Mouse (Mus musculus) embryo, embryonic 11.5 days (tissue): Measurements from ENCODE around the gene Tnfsf15.

Source experiments
- DNase-seq: peaks from one replicate; pipeline ENCODE4 v3.0.0-alpha.2; 2012; ENCODE audit warnings: low read depth, low spot score

Tnfsf15 gene

GRCm38 (mm10) chr4:63744693-63745171 is at the start of gene Tnfsf15:
Gene Tnfsf15, minus strand, starts transcription at chr4:63745113.
- DNase-seq, result no peak

GRCm38 (mm10) chr4:63792328-63792727 is 47.4 kb upstream of the Tnfsf15 start:
- no peak for DNase-seq

GRCm38 (mm10) chr4:63785466-63785865 is 40.6 kb upstream of the Tnfsf15 start:
- DNase-seq, result no peak

- DNase-seq, result no peak
Measured at GRCm38 (mm10) chr4:63783826-63784225, 38.9 kb upstream of the Tnfsf15 start.

- DNase-seq, result no peak
Measured at GRCm38 (mm10) chr4:63782970-63783613, 38.2 kb upstream of the Tnfsf15 start.

- no peak for DNase-seq
Measured at GRCm38 (mm10) chr4:63777223-63777622, 32.3 kb upstream of the Tnfsf15 start.

- DNase-seq, result no peak
Measured at GRCm38 (mm10) chr4:63773306-63774090, 28.6 kb upstream of the Tnfsf15 start.

- DNase-seq, result no peak
Measured at GRCm38 (mm10) chr4:63772514-63772913, 27.6 kb upstream of the Tnfsf15 start.

GRCm38 (mm10) chr4:63771291-63771690 is 26.4 kb upstream of the Tnfsf15 start:
- no peak for DNase-seq

- no peak for DNase-seq
Measured at GRCm38 (mm10) chr4:63769161-63769560, 24.2 kb upstream of the Tnfsf15 start.

GRCm38 (mm10) chr4:63765050-63765449 is 20.1 kb upstream of the Tnfsf15 start:
- DNase-seq, result no peak

GRCm38 (mm10) chr4:63759931-63760330 is 15.0 kb upstream of the Tnfsf15 start:
- no peak for DNase-seq

- DNase-seq, result no peak
Measured at GRCm38 (mm10) chr4:63757527-63758154, 12.7 kb upstream of the Tnfsf15 start.

GRCm38 (mm10) chr4:63756072-63756471 is 11.2 kb upstream of the Tnfsf15 start:
- no peak for DNase-seq

GRCm38 (mm10) chr4:63754467-63755020 is 9.6 kb upstream of the Tnfsf15 start:
- no peak for DNase-seq

GRCm38 (mm10) chr4:63753855-63754254 is 8.9 kb upstream of the Tnfsf15 start:
- DNase-seq, result no peak

GRCm38 (mm10) chr4:63752687-63753523 is 8.0 kb upstream of the Tnfsf15 start:
- DNase-seq, result no peak

GRCm38 (mm10) chr4:63748061-63748730 is 3.3 kb upstream of the Tnfsf15 start:
- no peak for DNase-seq

- no peak for DNase-seq
Measured at GRCm38 (mm10) chr4:63745271-63745670, 358 bp upstream of the Tnfsf15 start.

GRCm38 (mm10) chr4:63743660-63744059 is 1.3 kb downstream of the Tnfsf15 start:
- no peak for DNase-seq
